Mouse (Mus musculus): ENCODE measurements around the gene Gap43.
"Not testable (repeated sequence)": the region's sequence is repeated elsewhere in the genome, so short reads cannot be mapped to it uniquely, and the experiment has no call there.

The Gap43 gene

GRCm38 (mm10) chr16:42303461-42303860 is 37.0 kb downstream of the Gap43 start:
- DNase-seq (ENCODE audit: extremely low read depth, low read depth, low spot score): no peak

GRCm38 (mm10) chr16:42294481-42294880 is 46.0 kb downstream of the Gap43 start:
- no peak for DNase-seq (ENCODE audit: extremely low read depth, low read depth, low spot score)

- DNase-seq (ENCODE audit: extremely low read depth, low read depth, low spot score): no peak
These were observed 46.4 kb downstream of the Gap43 start for GRCm38 (mm10) chr16:42294056-42294455.

- no peak for DNase-seq (ENCODE audit: extremely low read depth, low read depth, low spot score)
These were observed 48.9 kb downstream of the Gap43 start for GRCm38 (mm10) chr16:42291572-42291971.

GRCm38 (mm10) chr16:42284005-42284404 is 56.4 kb downstream of the Gap43 start:
- no peak for DNase-seq (ENCODE audit: extremely low read depth, low read depth, low spot score)

GRCm38 (mm10) chr16:42277713-42278112 is 62.7 kb downstream of the Gap43 start:
- DNase-seq (ENCODE audit: extremely low read depth, low read depth, low spot score): no peak

GRCm38 (mm10) chr16:42277268-42277667 is 63.2 kb downstream of the Gap43 start:
- DNase-seq (ENCODE audit: extremely low read depth, low read depth, low spot score): no peak

- no peak for DNase-seq (ENCODE audit: extremely low read depth, low read depth, low spot score)
These were observed 64.0 kb downstream of the Gap43 start for GRCm38 (mm10) chr16:42276216-42277141.

- DNase-seq (ENCODE audit: extremely low read depth, low read depth, low spot score): no peak
These were observed 64.8 kb downstream of the Gap43 start for GRCm38 (mm10) chr16:42275518-42276215.

- DNase-seq (ENCODE audit: extremely low read depth, low read depth, low spot score): no peak
These were observed 69.2 kb downstream of the Gap43 start for GRCm38 (mm10) chr16:42271213-42271612.

GRCm38 (mm10) chr16:42269587-42269967 is 70.9 kb downstream of the Gap43 start:
- no peak for DNase-seq (ENCODE audit: extremely low read depth, low read depth, low spot score)

- no peak for DNase-seq (ENCODE audit: extremely low read depth, low read depth, low spot score)
These were observed 71.4 kb downstream of the Gap43 start for GRCm38 (mm10) chr16:42268843-42269586.

GRCm38 (mm10) chr16:42265185-42265584 is 75.3 kb downstream of the Gap43 start:
- DNase-seq (ENCODE audit: extremely low read depth, low read depth, low spot score): no peak

GRCm38 (mm10) chr16:42262935-42263542 is 77.4 kb downstream of the Gap43 start:
- DNase-seq (ENCODE audit: extremely low read depth, low read depth, low spot score): no peak

- no peak for DNase-seq (ENCODE audit: extremely low read depth, low read depth, low spot score)
These were observed 84.8 kb downstream of the Gap43 start for GRCm38 (mm10) chr16:42255693-42256092.

- DNase-seq (ENCODE audit: extremely low read depth, low read depth, low spot score): no peak
These were observed 85.2 kb downstream of the Gap43 start for GRCm38 (mm10) chr16:42255222-42255621.

- no peak for DNase-seq (ENCODE audit: extremely low read depth, low read depth, low spot score)
These were observed 88.2 kb downstream of the Gap43 start for GRCm38 (mm10) chr16:42252252-42252651.

- DNase-seq (ENCODE audit: extremely low read depth, low read depth, low spot score): not testable (repeated sequence)
These were observed 96.3 kb downstream of the Gap43 start for GRCm38 (mm10) chr16:42244121-42244520.

- no peak for DNase-seq (ENCODE audit: extremely low read depth, low read depth, low spot score)
These were observed 109.1 kb downstream of the Gap43 start for GRCm38 (mm10) chr16:42231306-42231705.
